Mouse (Mus musculus): ENCODE measurements at regions not wholly inside any gene's neighbourhood (a gene's known extent, or its start where the extent isn't known, plus 50 kb on each side); places are given as distances from the start of the nearest gene placed in this dataset.

DNA sequence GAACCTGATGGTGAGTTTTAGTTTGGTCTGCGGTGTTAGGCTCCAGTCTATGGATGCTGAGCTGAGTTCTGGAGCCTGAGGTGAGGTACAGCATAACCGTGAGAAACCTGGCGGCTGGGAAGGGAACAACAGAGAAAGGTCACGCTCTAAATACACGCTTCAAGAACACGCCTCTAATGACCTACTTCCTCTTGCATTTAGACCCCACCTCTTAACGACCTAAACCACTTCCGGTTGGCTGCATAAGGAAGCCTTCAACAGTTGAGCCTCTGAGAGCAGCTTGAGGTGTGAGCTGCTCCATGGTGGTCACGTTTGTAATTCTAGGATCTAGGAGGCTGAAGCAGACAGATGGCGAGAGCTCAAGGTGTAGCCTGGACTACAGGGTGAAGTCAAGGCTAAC lies 175.8 kb downstream of the Zfp365 start:
- ATAC-seq (ENCODE audit: insufficient read depth) (no peak), DNase-seq (no peak)
- Histone ChIP-seq H3K9ac (no peak overlapping the region), H3K4me2 (no peak overlapping the region), H3K27ac (ENCODE audit: low read depth) (no peak overlapping the region), H3K27me3 (ENCODE audit: insufficient read depth, low read length) (no peaks in the 10 kb centered on the region), H3K4me3 (ENCODE audit: low read depth, low read length) (no peak overlapping the region), H3K4me1 (ENCODE audit: insufficient read depth) (no peaks in the 10 kb centered on the region), H3K36me3 (ENCODE audit: insufficient read depth) (no peaks in the 10 kb centered on the region), H3K9me3 (ENCODE audit: low read depth, low read length) (no peaks in the 10 kb centered on the region)
- WGBS: 82% methylated on average over 10 of the region's 10 CpGs
- TF ChIP-seq CTCF (IDR thresholded peaks at IDR 0.05; ENCODE audit: low read depth): no peak

DNA sequence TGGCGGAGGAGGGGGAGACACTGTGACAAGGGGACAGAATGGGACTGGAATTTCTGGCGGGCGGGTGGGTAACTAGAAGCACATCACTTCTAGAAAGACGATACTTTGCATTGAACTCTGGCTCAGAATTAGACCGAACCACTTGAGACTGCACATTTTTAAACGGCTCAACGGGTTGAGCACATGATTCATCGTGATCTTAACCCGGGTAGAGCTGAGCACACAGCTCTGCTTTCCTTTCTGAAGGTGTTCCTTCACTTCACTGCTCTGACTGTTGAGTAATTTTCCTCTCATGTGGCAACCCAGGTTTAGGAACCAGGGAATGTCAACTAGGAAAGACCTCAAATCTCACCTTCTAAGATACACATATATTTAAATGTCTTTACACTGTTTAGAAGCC lies 180.9 kb downstream of the Zfp365 start:
- no peak overlapping the region for H3K27ac ChIP-seq (ENCODE audit: low read depth)
- DNase-seq (no peak), ATAC-seq (ENCODE audit: insufficient read depth) (no peak)
- H3K9me3 ChIP-seq (ENCODE audit: low read depth, low read length): no peaks in the 10 kb centered on the region
- no peak overlapping the region for H3K4me3 ChIP-seq (ENCODE audit: low read depth, low read length)
- H3K4me2 ChIP-seq: no peak overlapping the region
- H3K9ac ChIP-seq: no peak overlapping the region
- TF ChIP-seq CTCF (IDR thresholded peaks at IDR 0.05; ENCODE audit: low read depth): no peak
- WGBS: 54% methylated on average over 9 of the region's 9 CpGs
- no peaks in the 10 kb centered on the region for H3K4me1 ChIP-seq (ENCODE audit: insufficient read depth)
- no peaks in the 10 kb centered on the region for H3K36me3 ChIP-seq (ENCODE audit: insufficient read depth)
- H3K27me3 ChIP-seq (ENCODE audit: insufficient read depth, low read length): no peaks in the 10 kb centered on the region

DNA sequence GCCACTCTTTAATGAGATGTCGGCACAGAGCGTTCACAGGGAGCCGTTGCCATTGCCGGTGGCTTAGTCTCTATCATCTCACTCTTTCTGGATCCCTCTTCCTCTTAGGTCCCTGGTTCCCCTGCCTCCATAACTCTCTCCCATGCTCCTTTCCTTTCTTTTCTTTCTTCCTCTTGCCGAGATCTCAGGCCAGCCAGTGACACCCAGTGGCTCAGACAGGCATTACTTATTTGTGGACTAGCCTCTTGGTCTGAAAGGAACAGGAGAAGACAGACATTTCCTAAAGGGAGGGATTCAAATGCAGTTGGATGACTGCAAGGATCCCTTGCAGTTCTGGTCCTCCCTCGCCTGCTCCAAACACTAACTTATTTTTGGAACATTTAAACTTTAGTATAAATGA lies 180.5 kb upstream of the Ado start:
- ATAC-seq (ENCODE audit: insufficient read depth): no peak; the same call in 1 of the 2 replicates
- Histone ChIP-seq H3K4me3 (ENCODE audit: low read depth, low read length) (no peak overlapping the region), H3K4me2 (no peak overlapping the region), H3K27ac (ENCODE audit: low read depth) (no peak overlapping the region), H3K27me3 (ENCODE audit: insufficient read depth, low read length) (no peaks in the 10 kb centered on the region), H3K36me3 (ENCODE audit: insufficient read depth) (no peaks in the 10 kb centered on the region), H3K9ac (no peak overlapping the region), H3K4me1 (ENCODE audit: insufficient read depth) (no peaks in the 10 kb centered on the region), H3K9me3 (ENCODE audit: low read depth, low read length) (no peaks in the 10 kb centered on the region)
- TF ChIP-seq CTCF (IDR thresholded peaks at IDR 0.05; ENCODE audit: low read depth): peak; percentile 84
- DNase-seq: peak; percentile 82
- 46% methylated on average over 6 of the region's 6 CpGs for WGBS

DNA sequence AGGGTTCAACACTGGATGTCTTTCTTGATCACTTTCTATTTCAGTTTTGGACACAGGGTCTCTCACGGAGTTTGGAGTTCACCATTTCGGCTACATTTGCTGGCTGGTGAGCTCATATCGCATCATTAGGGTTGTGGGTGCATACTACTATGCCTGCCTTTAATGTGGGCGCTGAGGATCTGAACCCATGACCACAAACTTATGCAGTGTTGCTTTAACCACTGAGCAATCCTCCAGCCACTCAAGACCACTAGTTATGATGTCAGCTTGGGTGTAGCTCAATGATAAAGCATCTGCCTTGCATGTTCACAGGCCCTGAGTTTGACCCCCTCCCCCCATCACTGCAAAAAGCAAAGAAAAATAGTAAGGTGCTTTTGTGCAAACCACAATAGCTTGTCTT lies 178.8 kb upstream of the Ado start:
- TF ChIP-seq CTCF (IDR thresholded peaks at IDR 0.05; ENCODE audit: low read depth): no peak
- H3K9me3 ChIP-seq (ENCODE audit: low read depth, low read length): no peaks in the 10 kb centered on the region
- no peaks in the 10 kb centered on the region for H3K4me1 ChIP-seq (ENCODE audit: insufficient read depth)
- H3K27ac ChIP-seq (ENCODE audit: low read depth): no peak overlapping the region
- H3K36me3 ChIP-seq (ENCODE audit: insufficient read depth): no peaks in the 10 kb centered on the region
- no peaks in the 10 kb centered on the region for H3K27me3 ChIP-seq (ENCODE audit: insufficient read depth, low read length)
- 83% methylated on average over 4 of the region's 4 CpGs for WGBS
- no peak overlapping the region for H3K4me3 ChIP-seq (ENCODE audit: low read depth, low read length)
- no peak overlapping the region for H3K4me2 ChIP-seq
- DNase-seq (no peak), ATAC-seq (ENCODE audit: insufficient read depth) (no peak)
- no peak overlapping the region for H3K9ac ChIP-seq

GRCm38 (mm10) chr10:67726796-67727195 lies 178.0 kb upstream of the Ado start:
- WGBS: 87% methylated on average over 6 of the region's 6 CpGs
- Histone ChIP-seq H3K9ac (no peak overlapping the region), H3K4me2 (no peak overlapping the region), H3K27me3 (ENCODE audit: insufficient read depth, low read length) (no peaks in the 10 kb centered on the region), H3K9me3 (ENCODE audit: low read depth, low read length) (no peaks in the 10 kb centered on the region), H3K4me3 (ENCODE audit: low read depth, low read length) (no peak overlapping the region), H3K27ac (ENCODE audit: low read depth) (no peak overlapping the region), H3K4me1 (ENCODE audit: insufficient read depth) (no peaks in the 10 kb centered on the region), H3K36me3 (ENCODE audit: insufficient read depth) (no peaks in the 10 kb centered on the region)
- ATAC-seq (ENCODE audit: insufficient read depth) (no peak), DNase-seq (no peak)
- TF ChIP-seq CTCF (IDR thresholded peaks at IDR 0.05; ENCODE audit: low read depth): no peak

- Histone ChIP-seq H3K9ac (no peak overlapping the region), H3K4me1 (ENCODE audit: insufficient read depth) (no peaks in the 10 kb centered on the region), H3K36me3 (ENCODE audit: insufficient read depth) (no peaks in the 10 kb centered on the region), H3K27me3 (ENCODE audit: insufficient read depth, low read length) (no peaks in the 10 kb centered on the region), H3K4me3 (ENCODE audit: low read depth, low read length) (no peak overlapping the region), H3K4me2 (no peak overlapping the region), H3K9me3 (ENCODE audit: low read depth, low read length) (no peaks in the 10 kb centered on the region), H3K27ac (ENCODE audit: low read depth) (no peak overlapping the region)
- no peak for TF ChIP-seq CTCF (IDR thresholded peaks at IDR 0.05; ENCODE audit: low read depth)
- 64% methylated on average over 7 of the region's 7 CpGs for WGBS
- no peak for DNase-seq
- ATAC-seq (ENCODE audit: insufficient read depth): no peak
Measured at GRCm38 (mm10) chr10:67726351-67726750, 177.6 kb upstream of the Ado start.

DNA sequence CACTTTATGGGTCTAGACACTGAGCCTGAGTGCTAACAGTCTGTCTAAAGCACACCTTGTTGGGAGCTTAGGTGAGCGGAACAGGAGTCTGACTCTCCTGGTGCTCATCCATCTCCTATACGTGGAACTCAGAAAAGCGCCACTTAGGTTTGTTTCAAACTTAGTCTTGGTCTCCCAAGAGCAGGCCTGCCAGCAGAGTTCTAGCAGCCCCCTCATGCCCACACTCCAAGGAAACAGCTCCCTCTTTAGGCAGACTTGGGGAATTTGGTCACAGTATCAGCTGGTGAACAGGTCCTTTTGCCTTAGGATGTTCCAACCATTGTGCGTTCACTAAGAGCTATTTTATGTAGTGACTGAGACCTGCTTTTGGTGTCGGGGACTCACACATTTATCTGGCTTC lies 173.0 kb upstream of the Ado start:
- no peaks in the 10 kb centered on the region for H3K36me3 ChIP-seq (ENCODE audit: insufficient read depth)
- H3K27ac ChIP-seq (ENCODE audit: low read depth): no peak overlapping the region
- DNase-seq (peak; percentile 81), ATAC-seq (ENCODE audit: insufficient read depth) (no peak; the same call in 1 of the 2 replicates)
- no peaks in the 10 kb centered on the region for H3K9me3 ChIP-seq (ENCODE audit: low read depth, low read length)
- no peaks in the 10 kb centered on the region for H3K4me1 ChIP-seq (ENCODE audit: insufficient read depth)
- no peaks in the 10 kb centered on the region for H3K27me3 ChIP-seq (ENCODE audit: insufficient read depth, low read length)
- H3K4me3 ChIP-seq (ENCODE audit: low read depth, low read length): no peak overlapping the region
- no peak overlapping the region for H3K9ac ChIP-seq
- no peak overlapping the region for H3K4me2 ChIP-seq
- WGBS: 39% methylated on average over 5 of the region's 5 CpGs
- TF ChIP-seq CTCF (IDR thresholded peaks at IDR 0.05; ENCODE audit: low read depth): peak; percentile 81

DNA sequence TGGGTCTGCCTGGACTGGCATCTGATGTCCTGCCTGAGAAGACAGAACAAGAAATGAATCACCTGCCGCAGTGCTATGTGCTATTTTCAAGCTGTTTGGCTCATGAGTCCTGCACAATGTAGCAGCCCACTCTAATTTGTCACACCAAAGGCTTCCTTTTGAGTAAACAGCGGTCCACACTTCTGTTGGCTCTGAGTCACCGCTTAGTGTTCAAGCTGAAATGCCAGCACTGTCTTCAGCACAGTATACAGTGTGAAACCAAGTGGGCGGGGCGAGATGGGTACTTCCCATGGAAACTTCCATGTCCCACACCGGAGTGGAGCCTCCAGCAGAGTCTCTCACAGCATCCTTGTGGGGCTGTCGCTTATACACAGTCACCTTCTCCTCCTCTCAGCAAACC lies 168.8 kb upstream of the Ado start:
- Histone ChIP-seq H3K4me1 (ENCODE audit: insufficient read depth) (no peaks in the 10 kb centered on the region), H3K4me2 (no peak overlapping the region), H3K9me3 (ENCODE audit: low read depth, low read length) (no peaks in the 10 kb centered on the region), H3K27me3 (ENCODE audit: insufficient read depth, low read length) (no peaks in the 10 kb centered on the region), H3K4me3 (ENCODE audit: low read depth, low read length) (no peak overlapping the region), H3K9ac (no peak overlapping the region), H3K27ac (ENCODE audit: low read depth) (no peak overlapping the region), H3K36me3 (ENCODE audit: insufficient read depth) (no peaks in the 10 kb centered on the region)
- DNase-seq (no peak), ATAC-seq (ENCODE audit: insufficient read depth) (no peak)
- WGBS: 85% methylated on average over 7 of the region's 7 CpGs
- TF ChIP-seq CTCF (IDR thresholded peaks at IDR 0.05; ENCODE audit: low read depth): no peak
